Mouse (Mus musculus): ENCODE measurements around the gene Aldh5a1. TPM values are rescaled to one million over a fixed set of nuclear protein-coding genes. Genes with fewer than 3 reads are reported as not detected.

The Aldh5a1 gene
- polyA plus RNA-seq, 1 experiment from 2014 or later: 4.3 TPM

DNA sequence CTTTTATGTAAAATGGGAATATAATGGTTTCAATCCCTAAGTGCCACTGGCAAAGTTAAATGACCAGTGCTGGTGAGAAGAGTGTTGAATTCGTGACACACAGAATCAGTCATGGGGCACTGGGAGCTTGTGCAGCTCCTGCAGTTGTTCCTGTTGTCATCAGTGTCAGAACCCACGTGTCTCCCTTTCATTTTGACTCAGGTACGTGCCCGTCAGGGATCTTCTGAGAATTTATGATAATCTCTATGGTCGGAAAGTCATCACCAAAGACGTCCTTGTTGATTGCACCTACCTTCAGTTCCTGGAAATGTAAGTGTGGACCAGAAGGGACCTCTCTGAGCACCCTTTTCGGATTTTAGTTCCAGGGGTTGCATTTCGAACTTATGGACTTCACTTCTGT lies 24.7 kb upstream of the Aldh5a1 start:
- Histone ChIP-seq H3K4me3 (ENCODE audit: low read depth, low read length) (no peak overlapping the region), H3K9me3 (ENCODE audit: control insufficient read depth, low read length) (no peaks in the 10 kb centered on the region), H3K9ac (ENCODE audit: low read depth, low read length) (no peak overlapping the region), H3K4me1 (replicated peaks; ENCODE audit: control insufficient read depth, insufficient read depth, low read length) (peaks cover 10% of the 10 kb centered on the region), H3K4me2 (no peak overlapping the region), H3K36me3 (ENCODE audit: control insufficient read depth, insufficient read depth, low read length) (no peaks in the 10 kb centered on the region), H3K27ac (ENCODE audit: low read depth, low read length) (no peak overlapping the region), H3K27me3 (replicated peaks; ENCODE audit: control insufficient read depth, insufficient read depth, low read length) (no peaks in the 10 kb centered on the region)
- ATAC-seq (replicated peaks; ENCODE audit: low FRiP score): no peak
- no peak for DNase-seq (ENCODE audit: low spot score)
- 78% methylated on average over 8 of the region's 8 CpGs for WGBS

DNA sequence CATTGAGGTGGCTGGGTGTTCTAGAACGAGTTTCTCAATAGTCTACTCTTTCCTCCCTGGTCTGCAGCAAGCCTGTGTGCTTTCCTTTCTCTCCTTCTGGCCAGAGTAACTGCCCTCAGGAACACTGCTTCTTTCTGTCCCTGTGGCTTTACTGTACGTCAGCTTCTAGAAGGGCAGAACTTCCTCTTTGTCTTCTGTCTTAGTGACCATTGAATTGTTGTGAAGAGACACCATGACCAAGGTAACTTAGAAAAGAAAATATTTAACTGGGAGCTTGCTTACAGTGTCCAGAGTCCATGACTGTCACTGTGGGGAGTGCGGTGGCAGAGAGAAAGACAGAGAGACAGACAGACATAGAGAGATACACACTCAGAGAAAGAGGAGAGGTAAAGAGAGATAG lies 22.6 kb upstream of the Aldh5a1 start:
- peaks cover 4% of the 10 kb centered on the region for H3K4me1 ChIP-seq (replicated peaks; ENCODE audit: control insufficient read depth, insufficient read depth, low read length)
- 58% methylated on average over 3 of the region's 3 CpGs for WGBS
- ATAC-seq (replicated peaks; ENCODE audit: low FRiP score) (no peak), DNase-seq (ENCODE audit: low spot score) (no peak)
- no peaks in the 10 kb centered on the region for H3K36me3 ChIP-seq (ENCODE audit: control insufficient read depth, insufficient read depth, low read length)
- H3K9me3 ChIP-seq (ENCODE audit: control insufficient read depth, low read length): no peaks in the 10 kb centered on the region
- peaks cover 1% of the 10 kb centered on the region for H3K27me3 ChIP-seq (replicated peaks; ENCODE audit: control insufficient read depth, insufficient read depth, low read length)
- H3K27ac ChIP-seq (ENCODE audit: low read depth, low read length): no peak overlapping the region
- H3K4me3 ChIP-seq (ENCODE audit: low read depth, low read length): no peak overlapping the region
- no peak overlapping the region for H3K4me2 ChIP-seq
- no peak overlapping the region for H3K9ac ChIP-seq (ENCODE audit: low read depth, low read length)

DNA sequence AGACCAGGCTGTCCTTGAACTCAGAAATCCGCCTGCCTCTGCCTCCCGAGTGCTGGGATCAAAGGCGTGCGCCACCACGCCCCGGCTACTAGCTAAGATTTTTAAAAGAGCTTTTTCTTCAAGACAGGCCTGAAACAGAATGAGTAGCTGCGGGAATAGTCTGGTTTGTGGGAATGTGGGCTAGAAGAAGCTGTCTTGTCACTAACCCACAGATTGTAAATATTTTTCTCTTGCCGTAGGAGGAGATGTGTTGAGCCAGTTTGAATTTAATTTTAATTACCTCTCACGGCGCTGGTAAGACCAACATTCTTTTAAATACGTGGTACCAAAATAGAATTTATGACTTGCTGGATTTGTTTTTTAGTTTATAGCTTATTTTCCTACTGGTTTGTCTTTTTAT lies 21.2 kb upstream of the Aldh5a1 start:
- DNase-seq (ENCODE audit: low spot score): no peak

DNA sequence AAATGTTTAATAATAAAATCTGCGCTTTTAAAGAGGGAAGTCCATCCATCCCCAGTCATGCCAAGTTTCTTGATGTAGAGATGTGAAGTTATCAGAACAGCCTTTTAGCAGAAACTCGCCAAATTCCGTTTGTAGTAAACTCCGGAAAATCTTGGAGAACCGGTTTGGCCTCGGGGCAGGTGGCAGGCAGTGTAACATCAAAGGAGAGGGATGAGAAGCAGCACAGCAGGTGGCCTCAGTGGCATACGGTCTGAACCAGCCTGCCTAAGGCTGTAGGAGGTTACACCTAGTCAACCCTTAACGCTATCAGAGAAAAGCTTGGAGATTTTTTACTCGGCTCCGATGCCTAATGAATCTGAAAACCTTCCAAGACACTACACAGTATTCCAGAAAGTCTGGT lies 18.0 kb upstream of the Aldh5a1 start:
- no peak overlapping the region for H3K4me3 ChIP-seq (ENCODE audit: low read depth, low read length)
- no peak overlapping the region for H3K4me2 ChIP-seq
- H3K9ac ChIP-seq (ENCODE audit: low read depth, low read length): no peak overlapping the region
- no peak overlapping the region for H3K27ac ChIP-seq (ENCODE audit: low read depth, low read length)
- no peaks in the 10 kb centered on the region for H3K4me1 ChIP-seq (replicated peaks; ENCODE audit: control insufficient read depth, insufficient read depth, low read length)
- no peak for DNase-seq (ENCODE audit: low spot score)
- WGBS: 18% methylated on average over 10 of the region's 10 CpGs
- peaks cover 5% of the 10 kb centered on the region for H3K27me3 ChIP-seq (replicated peaks; ENCODE audit: control insufficient read depth, insufficient read depth, low read length)
- H3K36me3 ChIP-seq (ENCODE audit: control insufficient read depth, insufficient read depth, low read length): no peaks in the 10 kb centered on the region
- no peaks in the 10 kb centered on the region for H3K9me3 ChIP-seq (ENCODE audit: control insufficient read depth, low read length)
- ATAC-seq (replicated peaks; ENCODE audit: low FRiP score): no peak

More for the DNA sequence above, 21.2 kb upstream of the Aldh5a1 start:
- Histone ChIP-seq H3K4me3 (ENCODE audit: low read depth, low read length) (no peak overlapping the region), H3K27ac (ENCODE audit: low read depth, low read length) (no peak overlapping the region), H3K27me3 (replicated peaks; ENCODE audit: control insufficient read depth, insufficient read depth, low read length) (peaks cover 5% of the 10 kb centered on the region), H3K9ac (ENCODE audit: low read depth, low read length) (no peak overlapping the region), H3K36me3 (ENCODE audit: control insufficient read depth, insufficient read depth, low read length) (no peaks in the 10 kb centered on the region), H3K4me2 (no peak overlapping the region), H3K4me1 (replicated peaks; ENCODE audit: control insufficient read depth, insufficient read depth, low read length) (no peaks in the 10 kb centered on the region), H3K9me3 (ENCODE audit: control insufficient read depth, low read length) (no peaks in the 10 kb centered on the region)
- WGBS: 93% methylated on average over 11 of the region's 11 CpGs
- ATAC-seq (replicated peaks; ENCODE audit: low FRiP score): no peak

DNA sequence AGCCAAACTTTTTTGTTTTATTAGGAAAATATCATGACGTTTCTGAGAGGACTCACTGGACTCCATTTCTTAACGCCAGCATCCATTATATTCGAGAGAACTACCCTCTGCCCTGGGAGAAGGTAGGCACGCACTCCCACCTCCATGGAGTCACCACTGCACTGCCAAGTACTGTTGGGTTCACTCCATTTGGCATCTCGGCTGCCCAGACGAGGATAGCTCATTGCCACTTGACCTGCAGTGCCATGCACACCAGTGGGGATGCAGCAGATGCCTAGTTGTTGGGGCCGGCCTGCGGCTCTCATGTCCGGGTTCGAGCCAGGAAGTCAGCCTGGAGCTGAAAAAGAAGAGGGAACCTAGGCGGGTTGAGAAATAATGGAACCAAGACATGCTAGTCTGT lies 17.6 kb upstream of the Aldh5a1 start:
- ATAC-seq (replicated peaks; ENCODE audit: low FRiP score) (no peak), DNase-seq (ENCODE audit: low spot score) (no peak)
- H3K9ac ChIP-seq (ENCODE audit: low read depth, low read length): no peak overlapping the region
- H3K4me2 ChIP-seq: no peak overlapping the region
- H3K36me3 ChIP-seq (ENCODE audit: control insufficient read depth, insufficient read depth, low read length): no peaks in the 10 kb centered on the region
- no peaks in the 10 kb centered on the region for H3K9me3 ChIP-seq (ENCODE audit: control insufficient read depth, low read length)
- WGBS: 32% methylated on average over 11 of the region's 11 CpGs
- H3K27me3 ChIP-seq (replicated peaks; ENCODE audit: control insufficient read depth, insufficient read depth, low read length): peaks cover 5% of the 10 kb centered on the region
- no peak overlapping the region for H3K4me3 ChIP-seq (ENCODE audit: low read depth, low read length)
- H3K4me1 ChIP-seq (replicated peaks; ENCODE audit: control insufficient read depth, insufficient read depth, low read length): no peaks in the 10 kb centered on the region
- no peak overlapping the region for H3K27ac ChIP-seq (ENCODE audit: low read depth, low read length)

- H3K9me3 ChIP-seq (ENCODE audit: control insufficient read depth, low read length): no peaks in the 10 kb centered on the region
- no peak overlapping the region for H3K4me3 ChIP-seq (ENCODE audit: low read depth, low read length)
- no peak overlapping the region for H3K4me2 ChIP-seq
- no peaks in the 10 kb centered on the region for H3K4me1 ChIP-seq (replicated peaks; ENCODE audit: control insufficient read depth, insufficient read depth, low read length)
- DNase-seq (ENCODE audit: low spot score) (no peak), ATAC-seq (replicated peaks; ENCODE audit: low FRiP score) (no peak)
- H3K27me3 ChIP-seq (replicated peaks; ENCODE audit: control insufficient read depth, insufficient read depth, low read length): peaks cover 5% of the 10 kb centered on the region
- no peak overlapping the region for H3K27ac ChIP-seq (ENCODE audit: low read depth, low read length)
- 56% methylated on average over 7 of the region's 7 CpGs for WGBS
- H3K36me3 ChIP-seq (ENCODE audit: control insufficient read depth, insufficient read depth, low read length): no peaks in the 10 kb centered on the region
- no peak overlapping the region for H3K9ac ChIP-seq (ENCODE audit: low read depth, low read length)
Measured at GRCm38 (mm10) chr13:24952659-24953058, 15.2 kb upstream of the Aldh5a1 start.

DNA sequence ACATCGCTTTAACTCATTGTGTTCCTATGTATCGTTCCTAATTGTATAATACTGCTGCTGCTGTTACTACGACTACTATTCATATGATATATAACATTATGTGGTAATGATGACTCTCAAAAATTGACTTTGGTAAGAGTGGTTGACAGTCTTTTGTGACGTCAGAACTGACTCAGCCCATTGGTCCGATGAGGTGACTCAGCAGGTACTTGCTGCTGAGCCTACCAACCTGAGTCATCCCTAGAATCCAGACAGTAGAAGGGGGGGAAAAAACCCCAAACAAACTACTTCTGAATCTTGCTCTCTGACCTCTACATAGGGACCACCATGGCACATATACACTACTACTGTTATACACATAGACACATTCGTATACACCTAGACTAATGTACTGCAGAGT lies 11.4 kb upstream of the Aldh5a1 start:
- Histone ChIP-seq H3K4me1 (replicated peaks; ENCODE audit: control insufficient read depth, insufficient read depth, low read length) (no peaks in the 10 kb centered on the region), H3K9me3 (ENCODE audit: control insufficient read depth, low read length) (no peaks in the 10 kb centered on the region), H3K9ac (ENCODE audit: low read depth, low read length) (no peak overlapping the region), H3K27me3 (replicated peaks; ENCODE audit: control insufficient read depth, insufficient read depth, low read length) (no peaks in the 10 kb centered on the region), H3K27ac (ENCODE audit: low read depth, low read length) (no peak overlapping the region), H3K4me2 (no peak overlapping the region), H3K36me3 (ENCODE audit: control insufficient read depth, insufficient read depth, low read length) (no peaks in the 10 kb centered on the region), H3K4me3 (ENCODE audit: low read depth, low read length) (no peak overlapping the region)
- ATAC-seq (replicated peaks; ENCODE audit: low FRiP score): no peak
- 86% methylated on average over 6 of the region's 6 CpGs for WGBS
- no peak for DNase-seq (ENCODE audit: low spot score)

GRCm38 (mm10) chr13:24947158-24947557 lies 9.7 kb upstream of the Aldh5a1 start:
- ATAC-seq (replicated peaks; ENCODE audit: low FRiP score) (no peak; the same call in 1 of the 2 replicates), DNase-seq (ENCODE audit: low spot score) (no peak)
- Histone ChIP-seq H3K36me3 (ENCODE audit: control insufficient read depth, insufficient read depth, low read length) (no peaks in the 10 kb centered on the region), H3K4me1 (replicated peaks; ENCODE audit: control insufficient read depth, insufficient read depth, low read length) (no peaks in the 10 kb centered on the region), H3K4me2 (no peak overlapping the region), H3K4me3 (ENCODE audit: low read depth, low read length) (no peak overlapping the region), H3K9ac (ENCODE audit: low read depth, low read length) (no peak overlapping the region), H3K27me3 (replicated peaks; ENCODE audit: control insufficient read depth, insufficient read depth, low read length) (no peaks in the 10 kb centered on the region), H3K27ac (ENCODE audit: low read depth, low read length) (no peak overlapping the region), H3K9me3 (ENCODE audit: control insufficient read depth, low read length) (no peaks in the 10 kb centered on the region)
- 71% methylated on average over 5 of the region's 5 CpGs for WGBS

- no peaks in the 10 kb centered on the region for H3K4me1 ChIP-seq (replicated peaks; ENCODE audit: control insufficient read depth, insufficient read depth, low read length)
- WGBS: 37% methylated on average over 4 of the region's 4 CpGs
- no peak for DNase-seq (ENCODE audit: low spot score)
- no peaks in the 10 kb centered on the region for H3K36me3 ChIP-seq (ENCODE audit: control insufficient read depth, insufficient read depth, low read length)
- no peak overlapping the region for H3K27ac ChIP-seq (ENCODE audit: low read depth, low read length)
- H3K9ac ChIP-seq (ENCODE audit: low read depth, low read length): no peak overlapping the region
- H3K4me2 ChIP-seq: no peak overlapping the region
- H3K27me3 ChIP-seq (replicated peaks; ENCODE audit: control insufficient read depth, insufficient read depth, low read length): no peaks in the 10 kb centered on the region
- ATAC-seq (replicated peaks; ENCODE audit: low FRiP score): no peak
- no peaks in the 10 kb centered on the region for H3K9me3 ChIP-seq (ENCODE audit: control insufficient read depth, low read length)
- H3K4me3 ChIP-seq (ENCODE audit: low read depth, low read length): no peak overlapping the region
Measured at GRCm38 (mm10) chr13:24945567-24945966, 8.1 kb upstream of the Aldh5a1 start.

Data from liver, embryonic 11.5 days (tissue).